Mouse (Mus musculus): ENCODE measurements around the gene Vegfc. TPM values are rescaled to one million over a fixed set of nuclear protein-coding genes. Genes with fewer than 3 reads are reported as not detected.

Gene Vegfc
- polyA plus RNA-seq, 1 experiment from 2014 or later = 7.7 TPM

- Histone ChIP-seq H3K4me3 (no peak overlapping the region), H3K27ac (no peak overlapping the region), H3K9me3 (no peaks in the 10 kb centered on the region), H3K9ac (no peak overlapping the region), H3K36me3 (no peaks in the 10 kb centered on the region), H3K4me1 (no peaks in the 10 kb centered on the region), H3K27me3 (no peaks in the 10 kb centered on the region), H3K4me2 (replicated peaks) (no peak overlapping the region)
- 72% methylated on average over 2 of the region's 2 CpGs for WGBS
- no peak for ATAC-seq (ENCODE audit: low FRiP score, low read depth)
Measured at GRCm38 (mm10) chr8:54087114-54087513, 9.7 kb downstream of the Vegfc start.

GRCm38 (mm10) chr8:54089204-54089603, 11.8 kb downstream of the Vegfc start:
- no peak overlapping the region for H3K9ac ChIP-seq
- ATAC-seq (ENCODE audit: low FRiP score, low read depth) = no peak
- 56% methylated on average over 4 of the region's 4 CpGs for WGBS
- no peaks in the 10 kb centered on the region for H3K9me3 ChIP-seq
- H3K4me3 ChIP-seq = no peak overlapping the region
- no peaks in the 10 kb centered on the region for H3K4me1 ChIP-seq
- no peaks in the 10 kb centered on the region for H3K27me3 ChIP-seq
- H3K27ac ChIP-seq = no peak overlapping the region
- H3K4me2 ChIP-seq (replicated peaks) = no peak overlapping the region
- H3K36me3 ChIP-seq = no peaks in the 10 kb centered on the region

DNA sequence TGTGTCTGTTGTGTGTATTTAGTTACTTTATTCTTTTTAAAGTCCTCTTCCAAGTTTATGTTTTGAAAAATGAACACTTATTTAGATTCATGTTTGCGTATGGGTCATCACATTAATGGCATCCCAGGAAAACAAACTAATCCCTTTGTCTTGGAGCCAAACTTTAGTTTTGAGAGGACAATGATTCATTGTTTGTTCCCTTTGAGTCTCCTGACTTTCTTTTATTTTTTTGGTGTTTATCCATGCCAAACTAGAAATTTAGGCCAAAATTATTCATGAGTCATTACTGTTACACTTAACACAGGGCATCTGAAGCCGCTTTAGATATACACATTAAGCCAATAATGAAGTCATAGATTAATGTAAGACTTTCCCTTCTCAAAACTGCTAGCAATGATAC, 12.5 kb downstream of the Vegfc start:
- Histone ChIP-seq H3K4me2 (replicated peaks) (no peak overlapping the region), H3K9ac (no peak overlapping the region), H3K36me3 (no peaks in the 10 kb centered on the region), H3K27ac (no peak overlapping the region), H3K9me3 (no peaks in the 10 kb centered on the region), H3K27me3 (no peaks in the 10 kb centered on the region), H3K4me3 (no peak overlapping the region), H3K4me1 (no peaks in the 10 kb centered on the region)
- 92% methylated on average over 2 of the region's 2 CpGs for WGBS
- no peak for ATAC-seq (ENCODE audit: low FRiP score, low read depth)

- H3K27ac ChIP-seq = no peak overlapping the region
- H3K9me3 ChIP-seq = no peaks in the 10 kb centered on the region
- H3K36me3 ChIP-seq = no peaks in the 10 kb centered on the region
- WGBS = 11% methylated on average over 6 of the region's 6 CpGs
- H3K27me3 ChIP-seq = no peaks in the 10 kb centered on the region
- peaks cover 10% of the 10 kb centered on the region for H3K4me1 ChIP-seq
- H3K4me2 ChIP-seq (replicated peaks) = no peak overlapping the region
- H3K4me3 ChIP-seq = no peak overlapping the region
- ATAC-seq (ENCODE audit: low FRiP score, low read depth) = peak; percentile 40; the same call in 1 of the 2 replicates
- H3K9ac ChIP-seq = no peak overlapping the region
Measured at GRCm38 (mm10) chr8:54100058-54100457, 22.7 kb downstream of the Vegfc start.

GRCm38 (mm10) chr8:54114581-54114980, 37.2 kb downstream of the Vegfc start:
- H3K27ac ChIP-seq = no peak overlapping the region
- no peak for ATAC-seq (ENCODE audit: low FRiP score, low read depth)
- 1% methylated on average over 3 of the region's 3 CpGs for WGBS

DNA sequence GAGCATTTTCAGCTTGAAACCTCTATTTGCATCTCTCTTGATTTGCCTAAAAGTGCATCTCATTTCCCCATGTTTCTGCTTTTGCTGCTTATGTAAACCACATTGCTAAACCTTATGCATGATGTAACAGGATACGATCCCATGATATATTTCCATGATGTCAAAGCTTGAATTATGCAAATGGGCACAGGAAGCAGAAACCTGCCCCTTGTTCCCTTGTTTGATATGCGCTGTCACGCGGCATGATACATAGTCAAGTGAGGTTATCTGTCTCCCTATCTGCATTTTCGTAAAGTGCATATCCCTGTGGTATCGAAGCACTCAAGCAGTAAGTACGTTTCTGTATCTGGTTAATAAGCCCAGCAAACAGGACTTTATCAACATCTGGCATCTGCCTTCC, 42.7 kb downstream of the Vegfc start:
- no peak overlapping the region for H3K4me3 ChIP-seq
- 92% methylated on average over 7 of the region's 7 CpGs for WGBS
- no peak overlapping the region for H3K4me2 ChIP-seq (replicated peaks)
- H3K4me1 ChIP-seq = no peaks in the 10 kb centered on the region; the same call in 1 of the 2 replicates
- no peak overlapping the region for H3K9ac ChIP-seq
- H3K9me3 ChIP-seq = no peaks in the 10 kb centered on the region
- H3K27me3 ChIP-seq = no peaks in the 10 kb centered on the region
- no peak overlapping the region for H3K27ac ChIP-seq
- ATAC-seq (ENCODE audit: low FRiP score, low read depth) = no peak
- H3K36me3 ChIP-seq = no peaks in the 10 kb centered on the region

More at GRCm38 (mm10) chr8:54114581-54114980, 37.2 kb downstream of the Vegfc start:
- Histone ChIP-seq H3K27me3 (no peaks in the 10 kb centered on the region), H3K9me3 (no peaks in the 10 kb centered on the region), H3K4me2 (replicated peaks) (no peak overlapping the region), H3K36me3 (no peaks in the 10 kb centered on the region), H3K4me3 (no peak overlapping the region), H3K9ac (no peak overlapping the region), H3K4me1 (peaks cover 6% of the 10 kb centered on the region)

DNA sequence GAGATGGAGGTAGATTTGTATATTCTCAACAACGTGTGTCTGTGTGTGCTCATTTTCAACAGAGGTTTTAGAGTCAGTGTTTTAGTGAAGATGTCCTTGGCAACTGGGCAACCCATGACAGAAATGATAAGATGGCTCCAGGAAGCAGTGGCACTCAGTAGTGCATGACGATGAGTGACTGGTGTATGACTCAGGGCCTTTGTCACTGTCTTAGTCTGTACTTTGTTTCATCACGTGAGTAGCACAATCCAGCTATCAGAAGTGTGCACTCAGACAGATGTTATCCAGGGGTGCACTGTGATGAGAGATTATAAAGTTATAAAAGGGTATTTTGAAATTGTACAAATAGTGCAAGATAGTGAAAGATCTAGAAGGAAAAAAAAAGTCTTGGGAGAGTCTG, 44.5 kb downstream of the Vegfc start:
- WGBS = 79% methylated on average over 3 of the region's 3 CpGs

DNA sequence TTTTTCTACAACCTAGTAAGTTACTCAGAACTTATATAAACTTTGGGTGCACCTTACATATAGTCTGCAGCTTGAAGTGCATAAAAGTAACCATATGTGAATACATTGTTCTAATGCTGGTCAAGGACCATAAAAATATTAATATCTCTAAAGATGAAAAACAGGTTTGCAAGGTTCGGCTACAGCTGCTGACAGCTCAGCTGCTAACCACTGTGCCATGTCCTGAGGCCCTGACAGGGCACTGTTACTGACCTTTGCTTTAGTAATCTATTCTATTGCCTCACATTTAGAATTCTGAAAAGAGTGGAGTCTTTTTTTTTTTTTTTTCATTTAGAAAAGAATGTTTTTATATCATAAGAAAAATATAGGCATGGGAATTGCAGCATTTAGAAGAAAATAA, 44.9 kb downstream of the Vegfc start:
- Histone ChIP-seq H3K4me2 (replicated peaks) (no peak overlapping the region), H3K9ac (no peak overlapping the region), H3K4me3 (no peak overlapping the region), H3K36me3 (no peaks in the 10 kb centered on the region), H3K9me3 (no peaks in the 10 kb centered on the region), H3K27me3 (no peaks in the 10 kb centered on the region), H3K27ac (no peak overlapping the region), H3K4me1 (no peaks in the 10 kb centered on the region)
- 59% methylated on average over 1 of the region's 1 CpGs for WGBS
- ATAC-seq (ENCODE audit: low FRiP score, low read depth) = no peak

More for the DNA sequence above, 44.5 kb downstream of the Vegfc start:
- H3K4me3 ChIP-seq = no peak overlapping the region
- H3K9ac ChIP-seq = no peak overlapping the region
- H3K4me2 ChIP-seq (replicated peaks) = no peak overlapping the region
- H3K27ac ChIP-seq = no peak overlapping the region
- H3K4me1 ChIP-seq = no peaks in the 10 kb centered on the region
- no peak for ATAC-seq (ENCODE audit: low FRiP score, low read depth)
- H3K9me3 ChIP-seq = no peaks in the 10 kb centered on the region
- no peaks in the 10 kb centered on the region for H3K36me3 ChIP-seq
- H3K27me3 ChIP-seq = no peaks in the 10 kb centered on the region

DNA sequence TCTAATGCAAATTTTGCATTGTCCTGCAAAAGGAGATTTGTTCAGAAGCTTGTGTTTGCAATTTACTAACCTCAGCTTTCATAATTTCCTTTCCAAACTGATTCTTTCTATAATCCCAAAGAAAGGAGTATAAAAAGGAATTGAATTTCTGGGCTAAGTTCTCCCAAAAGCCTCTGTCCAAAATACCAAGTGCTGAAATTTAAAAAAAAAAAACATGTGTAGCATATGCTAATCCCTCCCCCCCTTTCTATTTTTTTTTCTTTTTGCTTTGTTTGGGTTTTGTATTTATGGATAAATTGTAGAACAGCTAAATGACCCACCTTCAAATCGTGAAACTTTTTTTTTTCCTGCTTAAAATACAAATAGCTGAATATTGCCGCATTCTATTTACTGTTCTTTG, 53.2 kb downstream of the Vegfc start:
- ATAC-seq (ENCODE audit: low FRiP score, low read depth) = no peak
- WGBS = 88% methylated on average over 2 of the region's 2 CpGs
- Histone ChIP-seq H3K4me1 (no peaks in the 10 kb centered on the region), H3K27me3 (no peaks in the 10 kb centered on the region), H3K9ac (no peak overlapping the region), H3K9me3 (no peaks in the 10 kb centered on the region), H3K4me3 (no peak overlapping the region), H3K4me2 (replicated peaks) (no peak overlapping the region), H3K36me3 (no peaks in the 10 kb centered on the region), H3K27ac (no peak overlapping the region)

- WGBS = 53% methylated on average over 4 of the region's 4 CpGs
- no peak for ATAC-seq (ENCODE audit: low FRiP score, low read depth)
Measured at GRCm38 (mm10) chr8:54153240-54153639, 75.8 kb downstream of the Vegfc start.

GRCm38 (mm10) chr8:54163505-54163904, 86.1 kb downstream of the Vegfc start:
- Histone ChIP-seq H3K9ac (no peak overlapping the region), H3K4me1 (0 out of 2 replicates have a peak, but pooled peaks cover 6% of the 10 kb centered on the region), H3K27me3 (no peaks in the 10 kb centered on the region), H3K4me2 (replicated peaks) (peak overlapping the region; percentile 52), H3K27ac (peak overlapping the region; percentile 64; the same call in 1 of the 2 replicates), H3K36me3 (no peaks in the 10 kb centered on the region), H3K9me3 (no peaks in the 10 kb centered on the region), H3K4me3 (peak overlapping the region; percentile 10)
- WGBS = 2% methylated on average over 5 of the region's 5 CpGs
- ATAC-seq (ENCODE audit: low FRiP score, low read depth) = peak; percentile 91

More at GRCm38 (mm10) chr8:54153240-54153639, 75.8 kb downstream of the Vegfc start:
- Histone ChIP-seq H3K27ac (no peak overlapping the region), H3K36me3 (no peaks in the 10 kb centered on the region), H3K9ac (no peak overlapping the region), H3K27me3 (no peaks in the 10 kb centered on the region), H3K4me2 (replicated peaks) (no peak overlapping the region), H3K4me1 (no peaks in the 10 kb centered on the region), H3K4me3 (no peak overlapping the region), H3K9me3 (no peaks in the 10 kb centered on the region)

GRCm38 (mm10) chr8:54185336-54185735, 107.9 kb downstream of the Vegfc start:
- H3K4me3 ChIP-seq = no peak overlapping the region
- no peaks in the 10 kb centered on the region for H3K9me3 ChIP-seq
- no peak overlapping the region for H3K4me2 ChIP-seq (replicated peaks)
- H3K27me3 ChIP-seq = no peaks in the 10 kb centered on the region
- no peak overlapping the region for H3K9ac ChIP-seq
- 81% methylated on average over 2 of the region's 2 CpGs for WGBS
- ATAC-seq (ENCODE audit: low FRiP score, low read depth) = no peak
- H3K4me1 ChIP-seq = no peaks in the 10 kb centered on the region
- H3K27ac ChIP-seq = no peak overlapping the region
- H3K36me3 ChIP-seq = peaks cover 7% of the 10 kb centered on the region

DNA sequence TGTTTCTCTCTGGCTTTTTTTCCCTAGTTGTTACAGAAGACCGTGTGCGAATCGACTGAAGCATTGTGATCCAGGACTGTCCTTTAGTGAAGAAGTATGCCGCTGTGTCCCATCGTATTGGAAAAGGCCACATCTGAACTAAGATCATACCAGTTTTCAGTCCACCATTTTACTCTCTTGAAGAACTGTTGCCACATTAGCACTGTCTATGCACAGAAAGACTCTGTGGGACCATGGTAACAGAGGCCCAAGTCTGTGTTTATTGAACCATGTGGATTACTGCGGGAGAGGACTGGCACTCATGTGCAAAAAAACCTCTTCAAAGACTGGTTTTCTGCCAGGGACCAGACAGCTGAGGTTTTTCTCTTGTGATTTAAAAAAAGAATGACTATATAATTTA, 108.5 kb downstream of the Vegfc start:
- ATAC-seq (ENCODE audit: low FRiP score, low read depth) = no peak
- Histone ChIP-seq H3K4me3 (no peak overlapping the region), H3K4me1 (no peaks in the 10 kb centered on the region), H3K36me3 (peaks cover 6% of the 10 kb centered on the region), H3K27me3 (no peaks in the 10 kb centered on the region), H3K4me2 (replicated peaks) (no peak overlapping the region), H3K9ac (no peak overlapping the region), H3K27ac (no peak overlapping the region), H3K9me3 (no peaks in the 10 kb centered on the region)
- WGBS = 95% methylated on average over 6 of the region's 6 CpGs
